Mouse (Mus musculus): ENCODE measurements around the gene Zfp40. TPM values are rescaled to one million over a fixed set of nuclear protein-coding genes. Genes with fewer than 3 reads are reported as not detected.

The Zfp40 gene
- polyA plus RNA-seq (2014; fragmentation: Illumina TruSeq; extraction: RNeasy Lipid Tissue Mini Kit (QIAGEN cat#74804)), result 53.3 TPM

GRCm38 (mm10) chr17:23192453-23193379, at the start of gene Zfp40:
Zfp40 (minus strand) TSS chr17:23193252.

Other genes with a start within 250 kb of the Zfp40 start
- not detected for gene Vmn2r-ps130, start 132.1 kb downstream of the Zfp40 start, polyA plus RNA-seq (2014; fragmentation: Illumina TruSeq; extraction: RNeasy Lipid Tissue Mini Kit (QIAGEN cat#74804))
- gene Vmn2r114, start 119.3 kb upstream of the Zfp40 start, polyA plus RNA-seq (2014; fragmentation: Illumina TruSeq; extraction: RNeasy Lipid Tissue Mini Kit (QIAGEN cat#74804)), result not detected
- gene Vmn2r115, start 150.5 kb upstream of the Zfp40 start, polyA plus RNA-seq (2014; fragmentation: Illumina TruSeq; extraction: RNeasy Lipid Tissue Mini Kit (QIAGEN cat#74804)), result not detected
- not detected for gene Vmn2r116, start 191.4 kb upstream of the Zfp40 start, polyA plus RNA-seq (2014; fragmentation: Illumina TruSeq; extraction: RNeasy Lipid Tissue Mini Kit (QIAGEN cat#74804))